Mouse (Mus musculus): Measurements from ENCODE around the gene Disp1. TPM values are rescaled to one million over a fixed set of nuclear protein-coding genes. Genes with fewer than 3 reads are reported as not detected.

The Disp1 gene
- polyA plus RNA-seq, 1 experiment: 17.0 TPM

- H3K4me3 ChIP-seq (ENCODE audit: insufficient read depth, poor library complexity, severe bottlenecking): no peak overlapping the region
- no peak for TF ChIP-seq FOSL1 (IDR thresholded peaks at IDR 0.05; ENCODE audit: insufficient read depth, low read length, poor library complexity, severe bottlenecking)
- peak; percentile 85 for TF ChIP-seq MYOD1 (IDR thresholded peaks at IDR 0.05; ENCODE audit: control insufficient read depth, insufficient read length, low read depth)
- no peak for TF ChIP-seq CEBPB (IDR thresholded peaks at IDR 0.05; ENCODE audit: low read depth)
- peaks cover 4% of the 10 kb centered on the region for H3K79me3 ChIP-seq (ENCODE audit: low read depth)
- peak overlapping the region; percentile 2 for H3ac ChIP-seq (ENCODE audit: control insufficient read depth, insufficient read length, low read depth)
- peaks cover 6% of the 10 kb centered on the region for H3K36me3 ChIP-seq (ENCODE audit: control insufficient read depth, insufficient read depth)
- peaks cover 19% of the 10 kb centered on the region for H3K79me2 ChIP-seq (ENCODE audit: control insufficient read depth, insufficient read depth)
- no peaks in the 10 kb centered on the region for H3K27me3 ChIP-seq (ENCODE audit: control insufficient read depth, insufficient read depth, insufficient read length)
Observed at GRCm38 (mm10) chr1:183194763-183195162, 26.6 kb downstream of the Disp1 start.

GRCm38 (mm10) chr1:183194151-183194550 is 27.2 kb downstream of the Disp1 start:
- no peak overlapping the region for H3ac ChIP-seq (ENCODE audit: control insufficient read depth, insufficient read length, low read depth)
- no peaks in the 10 kb centered on the region for H3K27me3 ChIP-seq (ENCODE audit: control insufficient read depth, insufficient read depth, insufficient read length)
- TF ChIP-seq CTCF (IDR thresholded peaks at IDR 0.05; ENCODE audit: control insufficient read depth, insufficient read depth, insufficient read length): no peak
- TF ChIP-seq MYOG (IDR thresholded peaks at IDR 0.05; ENCODE audit: control insufficient read depth, extremely low read depth, insufficient read length): no peak
- TF ChIP-seq USF1 (IDR thresholded peaks at IDR 0.05; ENCODE audit: low read depth): no peak
- TF ChIP-seq FOSL1 (IDR thresholded peaks at IDR 0.05; ENCODE audit: insufficient read depth, low read length, poor library complexity, severe bottlenecking): no peak
- no peak for TF ChIP-seq CEBPB (IDR thresholded peaks at IDR 0.05; ENCODE audit: low read depth)
- TF ChIP-seq MYOD1 (IDR thresholded peaks at IDR 0.05; ENCODE audit: control insufficient read depth, insufficient read length, low read depth): no peak
- no peak for TF ChIP-seq MAX (IDR thresholded peaks at IDR 0.05)
- no peak overlapping the region for H3K4me3 ChIP-seq (ENCODE audit: insufficient read depth, poor library complexity, severe bottlenecking)
- H3K36me3 ChIP-seq (ENCODE audit: control insufficient read depth, insufficient read depth): peaks cover 6% of the 10 kb centered on the region
- H3K79me2 ChIP-seq (ENCODE audit: control insufficient read depth, insufficient read depth): peaks cover 19% of the 10 kb centered on the region
- H3K79me3 ChIP-seq (ENCODE audit: low read depth): peaks cover 4% of the 10 kb centered on the region

GRCm38 (mm10) chr1:183191398-183191797 is 29.9 kb downstream of the Disp1 start:
- Histone ChIP-seq H3K79me2 (ENCODE audit: control insufficient read depth, insufficient read depth) (peaks cover 19% of the 10 kb centered on the region), H3K79me3 (ENCODE audit: low read depth) (peaks cover 4% of the 10 kb centered on the region), H3ac (ENCODE audit: control insufficient read depth, insufficient read length, low read depth) (no peak overlapping the region), H3K27me3 (ENCODE audit: control insufficient read depth, insufficient read depth, insufficient read length) (no peaks in the 10 kb centered on the region), H3K4me3 (ENCODE audit: insufficient read depth, poor library complexity, severe bottlenecking) (no peak overlapping the region), H3K36me3 (ENCODE audit: control insufficient read depth, insufficient read depth) (peaks cover 6% of the 10 kb centered on the region)
- no peak for TF ChIP-seq MYOD1 (IDR thresholded peaks at IDR 0.05; ENCODE audit: control insufficient read depth, insufficient read length, low read depth)
- no peak for TF ChIP-seq CEBPB (IDR thresholded peaks at IDR 0.05; ENCODE audit: low read depth)
- TF ChIP-seq MAX (IDR thresholded peaks at IDR 0.05): no peak
- TF ChIP-seq USF1 (IDR thresholded peaks at IDR 0.05; ENCODE audit: low read depth): no peak
- no peak for TF ChIP-seq FOSL1 (IDR thresholded peaks at IDR 0.05; ENCODE audit: insufficient read depth, low read length, poor library complexity, severe bottlenecking)
- no peak for TF ChIP-seq MYOG (IDR thresholded peaks at IDR 0.05; ENCODE audit: control insufficient read depth, extremely low read depth, insufficient read length)
- no peak for TF ChIP-seq CTCF (IDR thresholded peaks at IDR 0.05; ENCODE audit: control insufficient read depth, insufficient read depth, insufficient read length)

- Histone ChIP-seq H3ac (ENCODE audit: control insufficient read depth, insufficient read length, low read depth) (no peak overlapping the region), H3K27me3 (ENCODE audit: control insufficient read depth, insufficient read depth, insufficient read length) (no peaks in the 10 kb centered on the region), H3K36me3 (ENCODE audit: control insufficient read depth, insufficient read depth) (peaks cover 6% of the 10 kb centered on the region), H3K4me3 (ENCODE audit: insufficient read depth, poor library complexity, severe bottlenecking) (no peak overlapping the region), H3K79me3 (ENCODE audit: low read depth) (peaks cover 4% of the 10 kb centered on the region), H3K79me2 (ENCODE audit: control insufficient read depth, insufficient read depth) (peaks cover 19% of the 10 kb centered on the region)
- no peak for TF ChIP-seq CTCF (IDR thresholded peaks at IDR 0.05; ENCODE audit: control insufficient read depth, insufficient read depth, insufficient read length)
- no peak for TF ChIP-seq USF1 (IDR thresholded peaks at IDR 0.05; ENCODE audit: low read depth)
Observed at GRCm38 (mm10) chr1:183190456-183190855, 30.9 kb downstream of the Disp1 start.

- Histone ChIP-seq H3ac (ENCODE audit: control insufficient read depth, insufficient read length, low read depth) (no peak overlapping the region), H3K27me3 (ENCODE audit: control insufficient read depth, insufficient read depth, insufficient read length) (no peaks in the 10 kb centered on the region), H3K79me3 (ENCODE audit: low read depth) (peaks cover 4% of the 10 kb centered on the region), H3K36me3 (ENCODE audit: control insufficient read depth, insufficient read depth) (peaks cover 6% of the 10 kb centered on the region), H3K79me2 (ENCODE audit: control insufficient read depth, insufficient read depth) (peaks cover 15% of the 10 kb centered on the region), H3K4me3 (ENCODE audit: insufficient read depth, poor library complexity, severe bottlenecking) (no peak overlapping the region)
- no peak for TF ChIP-seq MAX (IDR thresholded peaks at IDR 0.05)
- TF ChIP-seq USF1 (IDR thresholded peaks at IDR 0.05; ENCODE audit: low read depth): no peak
- no peak for TF ChIP-seq MYOD1 (IDR thresholded peaks at IDR 0.05; ENCODE audit: control insufficient read depth, insufficient read length, low read depth)
- TF ChIP-seq FOSL1 (IDR thresholded peaks at IDR 0.05; ENCODE audit: insufficient read depth, low read length, poor library complexity, severe bottlenecking): no peak
- TF ChIP-seq CTCF (IDR thresholded peaks at IDR 0.05; ENCODE audit: control insufficient read depth, insufficient read depth, insufficient read length): no peak
- no peak for TF ChIP-seq MYOG (IDR thresholded peaks at IDR 0.05; ENCODE audit: control insufficient read depth, extremely low read depth, insufficient read length)
- no peak for TF ChIP-seq CEBPB (IDR thresholded peaks at IDR 0.05; ENCODE audit: low read depth)
Observed at GRCm38 (mm10) chr1:183189014-183189662, 32.2 kb downstream of the Disp1 start.

All from C2C12 (cell line).